Mouse (Mus musculus): Measurements from ENCODE around the gene Vti1a. TPM values are rescaled to one million over a fixed set of nuclear protein-coding genes. Genes with fewer than 3 reads are reported as not detected.

Gene Vti1a
- total RNA-seq (2021), result 10 to 100 TPM; 27.6 to 33.0 TPM
- long read RNA-seq, experiment 1, transcript Vti1a-201 (8 exons, 3,405 nt), result major isoform, 15 of 55 reads
- long read RNA-seq, experiment 1, partial matches to known transcripts, result 11 of 55 reads
- long read RNA-seq, experiment 1, other reads (novel, unspliced or antisense), result 28 of 55 reads
- long read RNA-seq, experiment 2, full-length matches to known transcripts, result 19 of 39 reads
- long read RNA-seq, experiment 2, partial matches to known transcripts, result 6 of 39 reads
- long read RNA-seq, experiment 2, other reads (novel, unspliced or antisense), result 14 of 39 reads

DNA sequence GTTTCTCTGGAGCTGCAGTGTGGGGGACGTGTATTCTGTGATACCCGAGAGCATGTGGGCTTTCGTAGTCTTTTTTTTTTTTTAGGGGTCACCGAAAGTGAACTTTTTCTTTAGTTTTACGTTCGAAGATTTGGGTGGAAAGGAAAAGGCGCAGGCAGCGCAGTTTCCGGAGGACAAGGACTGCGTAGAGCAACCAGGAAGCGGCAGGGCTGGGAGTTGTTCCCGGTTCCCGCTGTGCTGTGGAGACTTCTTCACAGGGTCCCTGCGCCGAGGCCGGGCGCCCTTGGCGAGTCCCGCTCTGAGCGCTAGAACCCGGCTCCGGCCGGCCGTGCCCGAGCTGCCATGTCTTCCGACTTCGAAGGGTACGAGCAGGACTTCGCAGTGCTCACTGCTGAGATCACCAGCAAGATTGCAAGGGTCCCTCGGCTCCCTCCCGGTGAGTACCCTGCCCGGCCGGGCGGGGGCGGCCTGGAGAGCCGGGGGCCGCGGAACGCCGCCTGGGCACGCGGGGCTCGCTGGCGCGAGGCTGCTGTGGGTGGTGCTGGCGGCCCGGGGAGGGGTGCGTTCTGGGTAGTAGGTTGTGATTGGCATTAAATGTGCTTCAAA lies at the start of gene Vti1a:
Gene Vti1a, plus strand, starts transcription at position 187 of the 606 bp plus-strand sequence.
- peak; percentile 91 for DNase-seq

DNA sequence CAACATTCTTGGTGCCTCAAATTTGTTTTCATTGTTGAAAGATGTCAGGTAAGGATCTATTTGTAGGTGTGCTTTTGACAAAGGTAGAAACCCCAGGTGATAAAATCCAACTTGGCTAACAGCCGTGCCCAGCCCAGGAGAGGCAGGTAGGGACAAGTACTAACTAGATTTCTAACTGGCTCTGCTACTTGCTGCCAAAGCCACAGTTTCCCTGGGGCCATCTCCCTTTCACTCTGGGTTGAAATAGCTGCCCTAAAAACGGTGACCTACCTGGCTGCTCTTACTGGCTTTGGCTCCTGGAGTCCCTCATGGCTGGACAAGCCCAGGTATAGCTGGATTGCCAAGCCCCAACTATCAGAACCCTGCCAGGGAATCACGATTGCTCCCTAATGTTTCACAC lies 49.3 kb upstream of the Vti1a start:
- DNase-seq, result peak; percentile 29

DNA sequence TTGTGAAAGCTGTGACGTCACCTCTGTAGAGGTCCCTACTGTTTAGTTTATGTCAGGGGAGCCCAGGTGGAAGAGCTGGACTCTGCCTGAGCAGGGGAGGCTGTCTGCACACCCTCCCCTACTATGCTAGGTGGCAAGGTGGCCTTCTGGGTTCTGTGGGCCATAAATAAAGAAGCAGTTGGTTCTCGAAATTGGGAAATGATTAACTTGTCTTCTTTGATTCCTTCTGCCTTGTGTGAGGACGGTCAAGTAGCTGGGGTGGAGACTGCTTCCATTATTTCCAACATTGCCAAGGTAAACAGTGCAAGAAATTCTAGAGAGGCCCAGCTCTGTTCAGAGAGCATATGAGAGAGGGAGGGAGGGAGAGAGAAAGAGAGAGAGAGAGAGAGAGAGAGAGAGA lies 47.9 kb upstream of the Vti1a start:
- no peak for DNase-seq

DNA sequence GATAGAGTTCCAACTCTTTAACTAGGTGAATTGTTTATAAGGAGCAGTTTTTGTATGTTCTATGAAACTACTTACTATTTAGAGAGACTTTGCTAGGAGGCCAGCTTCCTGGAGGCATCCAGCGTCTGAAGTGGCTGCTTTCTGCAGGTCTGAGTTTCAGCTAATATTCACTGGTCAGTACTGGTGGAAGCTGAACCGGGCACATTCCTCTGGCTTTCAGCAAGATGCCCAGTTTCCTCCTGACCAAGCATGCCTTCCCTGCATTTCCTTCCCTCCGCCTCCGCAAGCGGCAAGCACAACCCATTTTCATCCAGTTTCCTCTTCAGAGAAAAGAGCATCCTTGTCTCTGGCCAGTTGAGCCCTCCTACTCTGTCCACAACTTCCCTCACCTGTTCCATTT lies 47.0 kb upstream of the Vti1a start:
- DNase-seq, result no peak

DNA sequence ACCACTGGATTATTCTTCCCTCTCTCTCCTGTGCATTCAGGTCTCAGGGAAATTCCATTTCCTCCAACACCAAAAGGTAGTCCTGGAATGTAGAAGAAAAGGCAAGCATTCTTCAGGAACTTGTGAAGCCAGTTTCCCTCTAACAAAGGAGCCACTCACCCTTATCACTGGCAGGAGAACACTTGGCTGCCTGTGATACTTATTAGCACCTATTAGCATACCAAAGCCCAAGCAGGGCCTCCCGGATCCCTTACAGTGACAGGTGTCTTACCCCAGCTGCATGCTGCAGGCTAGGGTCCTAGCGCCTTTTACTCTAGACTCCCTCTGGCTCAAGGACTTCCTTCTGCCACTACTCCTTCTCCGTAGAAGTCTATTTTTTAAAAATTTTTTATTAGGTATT lies 44.6 kb upstream of the Vti1a start:
- DNase-seq, result no peak

DNA sequence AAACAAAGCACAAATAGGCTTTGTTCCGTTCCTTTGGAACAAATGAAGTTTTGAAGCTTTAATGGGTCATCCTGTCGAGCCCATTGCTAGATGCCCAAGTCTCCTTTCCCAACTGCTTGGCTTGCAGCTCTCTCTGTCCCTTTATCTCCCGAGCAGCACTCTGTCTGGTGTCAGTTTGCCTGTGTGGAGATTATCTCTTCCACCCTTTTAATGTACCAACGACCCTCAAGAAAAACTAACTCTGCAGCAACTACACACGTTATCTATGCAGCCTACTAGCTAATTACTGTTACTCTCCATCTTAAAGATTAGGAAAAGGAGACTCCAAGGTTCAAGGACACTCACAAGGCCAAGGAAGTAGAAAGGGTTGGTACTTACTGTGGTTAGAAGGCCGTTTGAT lies 42.8 kb upstream of the Vti1a start:
- no peak for DNase-seq

DNA sequence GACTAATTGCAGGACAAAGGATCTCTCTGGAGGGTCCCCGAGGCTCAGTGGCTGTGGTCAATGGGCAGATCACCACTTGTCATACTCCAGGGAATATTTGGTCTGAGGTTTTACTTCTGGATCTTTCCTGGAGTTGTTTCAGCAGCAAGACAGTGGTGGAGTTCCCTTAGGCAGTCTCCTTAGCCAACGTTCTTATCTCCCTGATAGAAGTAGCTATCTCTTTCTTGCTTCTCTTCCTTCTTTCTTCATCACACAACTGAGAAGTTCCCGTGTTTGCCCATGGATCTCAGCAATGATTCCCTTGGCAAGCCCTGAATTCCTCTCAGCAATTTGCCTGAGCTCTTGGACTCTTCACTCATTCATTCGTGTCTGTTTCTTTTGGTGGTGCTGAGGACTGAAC lies 40.0 kb upstream of the Vti1a start:
- no peak for DNase-seq

DNA sequence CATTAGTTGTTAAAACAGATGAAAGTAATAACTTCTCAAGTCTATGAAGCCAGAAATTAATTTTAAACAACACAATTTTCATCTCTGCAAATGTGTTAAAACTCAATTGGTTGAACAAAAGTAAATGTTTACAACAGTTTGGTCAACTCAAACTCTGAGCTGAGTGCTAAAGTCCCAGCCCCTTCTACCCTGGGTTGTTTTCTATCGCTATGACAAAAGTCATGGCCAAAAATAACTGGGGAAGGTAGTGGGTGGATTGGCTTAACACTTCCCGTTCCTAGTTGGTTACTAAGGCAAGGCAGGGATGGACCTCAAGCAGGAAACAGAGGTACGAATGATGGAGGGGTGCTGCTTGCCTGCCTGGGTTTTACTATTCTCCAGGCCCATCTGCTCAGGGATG lies 39.3 kb upstream of the Vti1a start:
- no peak for DNase-seq

DNA sequence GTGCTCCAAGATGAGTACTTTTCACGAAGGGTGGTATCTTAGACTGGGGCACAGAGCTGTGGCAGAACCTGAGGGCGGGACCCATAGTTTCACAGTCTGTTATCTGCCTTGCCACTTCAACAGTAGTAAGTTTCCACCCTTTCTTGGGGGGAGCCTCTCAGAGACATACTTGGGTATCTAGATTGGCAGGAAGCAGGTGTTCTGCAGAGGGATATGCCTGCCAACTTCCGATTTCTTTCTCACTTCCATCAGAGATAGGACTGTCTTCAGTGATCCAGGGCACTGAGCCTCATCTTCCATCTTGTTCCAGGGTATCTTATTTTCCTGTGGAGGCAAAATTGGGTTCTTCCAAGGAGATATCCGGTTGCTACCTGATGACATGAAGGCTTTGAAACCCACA lies 32.0 kb upstream of the Vti1a start:
- no peak for DNase-seq

DNA sequence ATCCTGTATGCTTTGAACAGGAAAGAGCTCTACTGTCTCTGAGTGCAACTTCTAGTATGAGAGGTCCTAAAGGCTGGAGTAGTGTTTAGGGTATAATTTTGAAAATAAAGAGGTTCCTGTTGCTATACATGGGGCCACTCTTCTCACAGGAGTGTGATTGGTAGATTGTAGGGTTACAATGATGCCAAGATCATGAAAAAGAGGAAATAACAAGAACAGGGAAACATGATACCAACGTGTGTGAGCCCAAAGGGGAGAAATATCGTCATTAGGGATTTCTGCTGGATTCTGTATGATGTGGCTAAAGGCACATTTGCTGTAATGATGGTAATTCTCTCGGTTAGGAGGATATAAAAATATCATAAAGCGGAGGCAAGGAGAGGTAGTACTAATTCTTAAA lies 30.1 kb upstream of the Vti1a start:
- DNase-seq, result no peak

DNA sequence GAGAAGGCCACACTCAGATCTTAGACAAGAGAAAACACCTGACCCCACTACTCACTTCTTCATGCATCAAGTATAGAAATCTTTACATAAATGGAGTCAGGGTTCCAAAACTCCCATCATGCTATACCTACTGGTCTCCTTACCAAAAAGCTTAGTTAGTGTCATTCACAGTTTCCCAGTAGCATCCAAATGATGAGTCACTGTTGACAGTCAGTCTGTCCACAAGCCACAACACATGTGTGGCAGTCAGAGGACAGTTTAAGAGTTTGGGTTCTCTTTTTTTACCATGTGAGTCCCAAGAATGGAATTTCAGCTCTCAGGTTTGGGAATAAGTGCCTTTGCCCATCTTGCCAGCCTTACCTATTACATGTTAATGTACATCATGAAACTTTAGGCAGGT lies 27.1 kb upstream of the Vti1a start:
- no peak for DNase-seq

DNA sequence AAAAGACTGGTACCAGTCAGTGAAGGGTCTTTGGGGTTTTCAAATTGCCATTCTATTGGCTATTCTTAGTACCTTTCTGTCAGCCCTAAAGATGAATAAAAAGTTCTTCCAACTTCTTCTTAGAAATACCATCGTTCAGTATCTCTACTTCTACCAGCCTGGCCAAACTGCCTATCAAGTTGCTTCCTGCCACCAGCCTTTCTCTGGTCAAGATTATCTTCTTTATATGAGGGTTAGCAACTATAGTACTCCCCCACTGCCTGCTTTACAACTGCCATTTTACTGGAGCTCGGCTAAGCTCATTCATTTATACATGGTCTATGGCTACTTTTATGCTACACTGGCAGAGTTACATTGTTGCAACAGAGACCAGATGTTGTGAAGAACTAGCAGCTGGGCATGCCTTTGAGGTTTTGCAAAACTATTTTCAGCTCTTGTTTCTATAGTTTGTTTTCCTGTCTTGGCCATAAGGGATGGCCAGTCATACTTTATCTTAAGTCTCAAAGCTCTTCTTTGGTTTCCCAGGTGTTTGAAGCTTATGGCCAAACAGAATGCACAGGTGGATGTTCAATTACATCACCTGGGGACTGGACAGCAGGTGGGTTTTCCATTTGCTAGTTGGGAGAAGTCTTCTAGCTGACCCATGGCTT lies 25.3 kb upstream of the Vti1a start:
- no peak for DNase-seq

DNA sequence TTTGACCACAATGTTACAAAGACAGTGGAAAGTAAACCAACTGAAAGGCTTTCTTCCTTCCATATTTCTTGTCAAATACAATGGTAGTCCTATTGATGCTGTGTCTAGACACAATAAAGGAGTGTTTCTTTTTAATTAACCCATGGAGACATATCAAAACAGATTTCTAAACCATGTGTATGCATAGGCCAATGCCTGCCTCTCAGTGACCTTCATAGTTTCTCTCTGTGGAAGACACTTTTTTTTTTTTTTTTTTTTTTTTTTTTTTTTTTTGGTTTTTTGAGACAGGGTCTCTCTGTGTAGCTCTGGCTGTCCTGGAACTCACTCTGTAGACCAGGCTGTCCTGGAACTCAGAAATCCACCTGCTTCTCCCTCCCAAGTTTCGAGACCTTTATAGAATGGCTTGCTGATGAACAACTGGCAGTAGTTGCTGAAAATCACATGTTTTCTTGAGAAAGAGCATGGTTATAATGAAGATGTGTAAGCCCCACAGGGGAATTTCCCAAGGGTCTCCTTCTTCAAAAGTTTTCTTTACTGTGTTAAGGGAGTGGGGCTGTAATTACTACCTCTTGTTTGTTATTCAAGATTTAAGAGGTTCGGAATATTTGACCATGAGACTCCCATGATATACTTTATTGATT lies 23.8 kb upstream of the Vti1a start:
- DNase-seq, result no peak

DNA sequence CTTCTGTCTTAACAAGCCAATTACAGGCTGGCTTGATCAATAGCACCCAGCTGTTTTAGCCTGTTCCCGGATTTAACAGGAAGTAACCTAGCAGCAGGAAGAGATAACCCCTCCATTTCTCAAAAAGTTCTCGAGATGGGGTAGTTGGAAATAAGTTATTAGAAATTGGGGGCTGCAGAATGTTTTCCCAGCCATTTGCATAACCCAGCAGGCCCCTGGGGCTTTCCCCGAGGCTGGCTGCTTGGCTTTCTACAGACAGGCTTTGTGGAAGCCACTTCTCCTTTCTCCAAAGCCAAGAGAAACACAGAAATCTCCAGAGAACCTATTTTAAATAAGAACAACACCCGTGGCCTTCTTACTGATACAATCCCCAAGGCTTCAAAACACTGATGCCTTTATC lies 22.9 kb upstream of the Vti1a start:
- peak; percentile 38 for DNase-seq

DNA sequence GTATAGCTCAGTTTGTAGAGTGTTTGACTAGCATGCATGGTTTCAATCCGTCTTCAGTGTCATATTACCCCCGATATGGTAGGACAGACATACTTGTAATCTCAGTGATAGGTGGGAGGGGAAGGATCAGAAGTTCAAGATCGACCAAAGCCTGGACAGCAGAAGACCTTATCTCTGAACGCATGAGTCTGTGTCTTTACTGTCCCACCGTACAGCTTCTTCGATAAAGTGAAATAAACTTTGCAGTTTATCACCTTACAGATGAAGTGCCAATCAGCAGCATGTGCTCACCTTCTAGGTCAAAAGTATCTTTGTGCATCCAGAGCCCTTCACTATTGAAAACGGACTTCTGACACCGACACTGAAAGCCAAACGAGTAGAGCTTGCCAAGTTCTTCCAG lies 21.0 kb upstream of the Vti1a start:
- DNase-seq, result no peak

DNA sequence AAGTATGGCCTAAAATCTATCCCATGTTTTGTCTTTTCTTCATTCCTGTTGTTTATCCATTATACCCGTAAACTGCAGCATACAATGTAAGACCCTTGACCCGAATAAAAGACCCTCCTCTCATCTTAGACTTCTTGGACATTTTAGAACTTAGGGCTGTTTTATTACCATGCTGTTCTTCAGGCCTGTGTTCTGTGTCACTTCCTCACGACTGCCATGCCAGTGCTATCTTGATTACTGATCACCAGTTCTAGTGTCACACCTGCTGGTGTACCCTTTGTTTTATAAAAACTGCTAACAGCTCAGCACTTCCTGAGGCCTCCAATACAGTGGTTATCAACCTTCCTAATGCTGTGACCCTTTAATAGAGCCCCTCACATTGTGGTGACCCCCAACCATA lies 20.5 kb upstream of the Vti1a start:
- no peak for DNase-seq

DNA sequence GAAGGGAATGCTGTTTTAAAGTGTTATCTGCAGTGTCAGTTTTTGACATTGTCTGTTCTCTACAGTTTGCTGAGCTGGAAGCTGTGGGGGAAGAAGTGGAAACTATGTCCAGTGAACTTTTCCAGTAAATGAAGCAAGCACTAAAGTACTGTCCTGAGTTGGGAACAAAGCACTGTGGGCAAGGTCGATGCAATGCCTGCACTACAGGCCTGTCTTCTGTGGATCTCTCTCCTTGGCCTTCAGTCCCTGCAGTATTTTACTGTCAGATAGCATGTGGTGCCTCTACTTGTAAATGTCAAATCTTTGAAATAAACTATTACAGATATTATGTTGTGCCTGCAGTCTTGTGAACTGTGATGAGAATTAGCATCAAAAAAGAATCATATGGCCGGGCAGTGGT lies 19.8 kb upstream of the Vti1a start:
- peak; percentile 17 for DNase-seq

DNA sequence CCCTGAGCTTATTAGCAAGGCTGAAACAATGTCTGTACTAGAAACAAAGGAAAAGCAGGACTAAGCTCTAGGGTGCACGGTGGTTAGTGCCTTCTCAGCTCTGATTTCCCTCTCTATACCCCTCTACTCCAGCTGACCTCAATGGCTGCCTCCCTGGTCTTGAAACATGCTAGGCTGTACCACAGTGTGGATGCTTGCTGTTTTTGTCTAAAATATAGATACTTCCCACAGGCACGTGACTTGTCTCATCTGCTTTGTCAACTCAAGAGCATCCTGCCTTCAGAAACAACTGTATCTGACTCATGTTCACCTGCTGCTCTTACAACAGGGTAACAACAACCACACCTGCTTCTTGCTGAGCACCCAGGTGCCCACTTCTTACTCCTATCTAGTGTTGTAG lies 18.6 kb upstream of the Vti1a start:
- DNase-seq, result no peak

DNA sequence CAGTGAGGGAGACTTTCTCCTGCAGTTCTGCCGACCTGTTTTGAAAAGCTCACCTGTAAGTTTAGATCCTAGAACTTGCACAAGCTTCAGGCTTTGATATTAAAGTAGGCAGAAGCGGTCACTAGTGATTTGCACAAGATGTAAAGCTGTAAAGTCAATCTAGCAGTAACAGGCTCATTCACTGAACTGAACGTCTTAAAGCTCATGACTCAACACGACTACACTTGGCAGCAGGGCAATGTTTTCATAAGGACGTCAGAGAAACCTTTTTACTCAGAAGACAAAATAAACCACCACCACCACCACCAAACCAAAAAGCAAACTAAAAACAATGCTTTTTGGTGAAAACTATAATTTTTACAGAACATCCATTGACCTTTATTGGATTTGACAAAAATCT lies 18.1 kb upstream of the Vti1a start:
- no peak for DNase-seq

DNA sequence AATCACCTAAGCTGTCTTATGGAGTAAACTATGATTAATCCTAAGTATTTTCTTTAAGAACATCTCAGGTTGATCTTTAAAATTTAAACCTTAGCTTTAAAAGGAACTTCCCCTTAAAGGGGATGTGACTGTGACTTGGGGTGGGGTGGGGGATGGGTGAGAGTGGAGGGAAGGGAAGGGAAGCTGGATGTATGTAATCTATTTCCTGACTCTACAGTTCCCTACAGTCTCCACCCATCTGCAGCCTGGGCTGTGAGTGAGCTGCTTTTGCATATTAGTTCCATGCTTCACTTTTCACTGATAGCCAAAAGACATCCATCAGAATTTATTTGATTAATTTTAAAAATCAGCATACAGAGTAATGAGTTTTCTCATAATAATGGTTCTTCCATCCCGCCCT lies 16.7 kb upstream of the Vti1a start:
- DNase-seq, result no peak

DNA sequence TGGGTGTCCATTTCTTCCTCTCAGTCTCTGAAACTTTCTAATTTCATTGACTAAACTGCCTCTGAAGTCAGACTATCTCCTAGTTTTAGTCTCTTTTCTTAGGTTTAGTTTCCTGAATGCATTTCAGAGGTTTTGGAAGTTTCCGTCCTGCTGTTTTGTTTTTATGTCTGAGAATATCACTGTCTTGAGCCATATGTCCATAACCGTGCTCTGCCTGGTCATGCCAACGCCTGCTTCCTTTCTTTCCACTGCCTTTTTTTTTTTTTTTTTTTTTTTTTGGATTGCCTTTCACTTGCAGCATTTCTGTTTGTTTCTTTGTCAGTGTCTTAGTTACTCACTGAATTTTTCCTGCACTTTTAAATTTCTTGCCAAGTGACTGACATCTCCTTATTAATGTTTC lies 15.6 kb upstream of the Vti1a start:
- no peak for DNase-seq

DNA sequence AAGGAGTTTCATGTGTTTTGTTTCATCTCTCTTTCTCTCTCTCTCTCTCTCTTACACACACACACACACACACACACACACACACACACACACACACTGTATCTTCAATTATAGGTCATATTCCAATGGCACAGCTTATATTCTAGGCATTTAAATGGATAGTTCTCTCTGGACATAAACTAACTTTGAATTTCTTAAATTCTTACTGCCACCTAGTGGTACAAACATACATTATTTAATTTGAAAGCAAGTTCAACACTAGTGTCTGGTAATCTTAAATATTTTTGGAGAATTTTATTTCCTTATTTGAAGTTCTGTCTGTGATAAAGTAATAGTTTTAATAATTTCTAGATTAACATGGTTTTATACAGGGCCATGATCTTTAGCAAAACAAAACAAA lies 11.1 kb upstream of the Vti1a start:
- DNase-seq, result no peak

DNA sequence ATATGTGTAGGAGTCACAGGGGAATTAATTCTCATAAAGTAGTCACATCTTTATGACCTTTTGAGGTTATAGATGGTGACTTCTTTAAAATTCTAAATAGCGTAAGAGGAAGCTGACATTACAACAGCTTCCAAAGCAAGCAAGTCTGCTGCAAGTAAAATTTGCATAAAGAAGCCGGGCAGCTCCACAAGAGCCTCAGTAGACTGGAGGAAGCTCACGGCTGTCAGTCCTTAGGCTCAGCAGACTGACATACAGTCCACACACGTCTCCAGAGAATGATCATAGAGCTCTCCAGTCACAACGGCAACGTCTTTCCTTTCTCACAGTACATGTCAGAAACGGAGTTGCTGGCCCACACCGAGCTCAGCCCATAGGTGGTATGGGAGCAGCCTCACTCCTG lies 4.2 kb upstream of the Vti1a start:
- no peak for DNase-seq

DNA sequence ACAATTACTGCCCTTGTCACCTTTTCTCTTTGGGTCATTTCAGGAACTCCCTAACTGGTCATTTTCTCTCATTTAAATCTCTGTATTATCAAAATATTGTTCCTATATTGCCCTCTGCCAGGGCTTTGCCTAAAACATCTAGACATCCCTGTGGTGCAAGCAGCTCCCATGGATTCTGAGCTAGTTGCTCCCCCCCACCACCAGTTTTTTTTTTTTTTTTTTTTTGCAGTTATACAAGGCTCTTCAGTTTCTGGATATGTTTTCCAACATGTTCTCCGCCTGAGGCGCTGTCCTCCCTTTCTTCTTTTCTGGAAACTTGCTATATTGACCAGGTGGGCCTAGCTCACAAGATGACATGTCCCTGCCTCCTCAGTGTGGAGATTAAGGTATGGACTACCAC lies 2.4 kb upstream of the Vti1a start:
- DNase-seq, result no peak

All from adrenal gland, postnatal 10 days (tissue).